Mouse (Mus musculus): ENCODE measurements at regions not wholly inside any gene's neighbourhood (a gene's known extent, or its start where the extent isn't known, plus 50 kb on each side); places are given as distances from the start of the nearest gene placed in this dataset.

- no peak overlapping the region for H3K4me3 ChIP-seq (ENCODE audit: insufficient read depth, low read depth, low read length)
- peaks cover 2% of the 10 kb centered on the region; the same call in 1 of the 2 replicates for H3K4me1 ChIP-seq (ENCODE audit: control insufficient read depth, insufficient read depth, low read length)
- no peak for TF ChIP-seq POLR2A (IDR thresholded peaks at IDR 0.05; ENCODE audit: extremely low read depth, insufficient read depth, low read length)
- 92% methylated on average over 7 of the region's 7 CpGs for WGBS
- no peaks in the 10 kb centered on the region for H3K27me3 ChIP-seq (ENCODE audit: control insufficient read depth, insufficient read depth, low read length)
- no peaks in the 10 kb centered on the region for H3K79me2 ChIP-seq (ENCODE audit: control insufficient read depth, insufficient read depth, low read length)
- H3K36me3 ChIP-seq (ENCODE audit: control insufficient read depth, insufficient read depth, low read length), result no peaks in the 10 kb centered on the region
- no peak for DNase-seq (ENCODE audit: extremely low read depth, low read depth, low spot score)
- H3K27ac ChIP-seq (replicated peaks; ENCODE audit: insufficient read depth, low read depth, low read length), result no peak overlapping the region
- no peak overlapping the region for H3K9ac ChIP-seq (ENCODE audit: low read depth, low read length)
These were observed 183.6 kb upstream of the Tbc1d5 start for GRCm38 (mm10) chr17:51362801-51363200.

DNA sequence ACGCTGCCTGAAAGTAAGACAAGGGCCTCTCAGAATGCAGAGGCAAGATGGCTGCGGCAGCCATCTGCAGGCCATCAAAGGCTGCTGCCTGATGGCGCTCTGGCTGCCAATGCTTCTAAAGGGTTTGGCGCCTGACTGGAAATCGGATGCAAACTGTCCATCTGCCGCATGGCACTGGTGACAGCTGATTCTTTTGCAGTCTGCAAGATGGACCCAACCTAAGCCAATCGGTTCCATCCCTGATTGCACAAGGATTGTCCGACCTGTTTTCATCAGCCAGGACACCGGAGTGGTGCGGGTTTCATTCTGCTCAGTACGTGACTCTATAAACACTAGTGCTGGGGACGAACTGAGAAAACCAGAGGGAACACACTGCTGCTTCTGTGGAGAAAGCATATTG, 183.1 kb upstream of the Tbc1d5 start:
- WGBS, result 96% methylated on average over 12 of the region's 12 CpGs
- H3K36me3 ChIP-seq (ENCODE audit: control insufficient read depth, insufficient read depth, low read length), result no peaks in the 10 kb centered on the region

DNA sequence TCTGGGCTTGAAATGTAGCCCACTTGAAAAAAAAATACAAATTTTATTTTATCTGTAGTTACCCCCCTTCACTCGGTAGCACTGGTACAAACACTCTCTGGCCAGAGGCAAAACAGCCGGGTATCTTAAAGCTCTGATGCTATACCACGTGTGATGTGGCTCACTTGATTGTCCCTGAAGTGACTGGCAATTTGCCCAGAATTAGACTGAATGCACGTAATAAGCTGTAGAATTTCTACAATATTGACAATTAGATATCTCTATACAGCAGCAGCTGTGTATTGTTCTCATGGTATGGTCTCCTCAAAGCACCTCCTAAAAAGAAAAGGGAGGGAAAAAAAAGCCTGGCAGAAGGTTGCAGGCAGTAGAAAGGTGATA, 179.2 kb upstream of the Tbc1d5 start:
- Histone ChIP-seq H3K4me1 (ENCODE audit: control insufficient read depth, insufficient read depth, low read length) (no peaks in the 10 kb centered on the region), H3K27ac (replicated peaks; ENCODE audit: insufficient read depth, low read depth, low read length) (no peak overlapping the region), H3K27me3 (ENCODE audit: control insufficient read depth, insufficient read depth, low read length) (no peaks in the 10 kb centered on the region), H3K9ac (ENCODE audit: low read depth, low read length) (no peak overlapping the region), H3K79me2 (ENCODE audit: control insufficient read depth, insufficient read depth, low read length) (no peaks in the 10 kb centered on the region), H3K4me3 (ENCODE audit: insufficient read depth, low read depth, low read length) (no peak overlapping the region), H3K36me3 (ENCODE audit: control insufficient read depth, insufficient read depth, low read length) (no peaks in the 10 kb centered on the region)
- no peak for DNase-seq (ENCODE audit: extremely low read depth, low read depth, low spot score)
- WGBS, result 55% methylated on average over 4 of the region's 4 CpGs
- TF ChIP-seq CTCF (IDR thresholded peaks at IDR 0.05; ENCODE audit: low read depth, low read length), result no peak
- TF ChIP-seq POLR2A (IDR thresholded peaks at IDR 0.05; ENCODE audit: extremely low read depth, insufficient read depth, low read length), result no peak

More for the DNA sequence above, 183.1 kb upstream of the Tbc1d5 start:
- Histone ChIP-seq H3K4me3 (ENCODE audit: insufficient read depth, low read depth, low read length) (no peak overlapping the region), H3K9ac (ENCODE audit: low read depth, low read length) (no peak overlapping the region), H3K27ac (replicated peaks; ENCODE audit: insufficient read depth, low read depth, low read length) (no peak overlapping the region), H3K27me3 (ENCODE audit: control insufficient read depth, insufficient read depth, low read length) (no peaks in the 10 kb centered on the region), H3K79me2 (ENCODE audit: control insufficient read depth, insufficient read depth, low read length) (no peaks in the 10 kb centered on the region), H3K4me1 (ENCODE audit: control insufficient read depth, insufficient read depth, low read length) (peaks cover 2% of the 10 kb centered on the region; the same call in 1 of the 2 replicates)
- no peak for DNase-seq (ENCODE audit: extremely low read depth, low read depth, low spot score)
- no peak for TF ChIP-seq CTCF (IDR thresholded peaks at IDR 0.05; ENCODE audit: low read depth, low read length)
- no peak for TF ChIP-seq POLR2A (IDR thresholded peaks at IDR 0.05; ENCODE audit: extremely low read depth, insufficient read depth, low read length)

GRCm38 (mm10) chr17:51357690-51358361, 178.7 kb upstream of the Tbc1d5 start:
- WGBS, result 78% methylated on average over 5 of the region's 5 CpGs
- Histone ChIP-seq H3K36me3 (ENCODE audit: control insufficient read depth, insufficient read depth, low read length) (no peaks in the 10 kb centered on the region), H3K4me1 (ENCODE audit: control insufficient read depth, insufficient read depth, low read length) (no peaks in the 10 kb centered on the region), H3K79me2 (ENCODE audit: control insufficient read depth, insufficient read depth, low read length) (no peaks in the 10 kb centered on the region), H3K27ac (replicated peaks; ENCODE audit: insufficient read depth, low read depth, low read length) (no peak overlapping the region), H3K4me3 (ENCODE audit: insufficient read depth, low read depth, low read length) (no peak overlapping the region), H3K9ac (ENCODE audit: low read depth, low read length) (no peak overlapping the region), H3K27me3 (ENCODE audit: control insufficient read depth, insufficient read depth, low read length) (no peaks in the 10 kb centered on the region)
- DNase-seq (ENCODE audit: extremely low read depth, low read depth, low spot score), result no peak
- TF ChIP-seq POLR2A (IDR thresholded peaks at IDR 0.05; ENCODE audit: extremely low read depth, insufficient read depth, low read length), result no peak
- TF ChIP-seq CTCF (IDR thresholded peaks at IDR 0.05; ENCODE audit: low read depth, low read length), result no peak

- H3K9ac ChIP-seq (ENCODE audit: low read depth, low read length), result no peak overlapping the region
- no peak overlapping the region for H3K27ac ChIP-seq (replicated peaks; ENCODE audit: insufficient read depth, low read depth, low read length)
- no peak overlapping the region for H3K4me3 ChIP-seq (ENCODE audit: insufficient read depth, low read depth, low read length)
- no peaks in the 10 kb centered on the region for H3K36me3 ChIP-seq (ENCODE audit: control insufficient read depth, insufficient read depth, low read length)
- H3K79me2 ChIP-seq (ENCODE audit: control insufficient read depth, insufficient read depth, low read length), result no peaks in the 10 kb centered on the region
- no peaks in the 10 kb centered on the region for H3K4me1 ChIP-seq (ENCODE audit: control insufficient read depth, insufficient read depth, low read length)
- WGBS, result 82% methylated on average over 8 of the region's 8 CpGs
- TF ChIP-seq POLR2A (IDR thresholded peaks at IDR 0.05; ENCODE audit: extremely low read depth, insufficient read depth, low read length), result no peak
- TF ChIP-seq CTCF (IDR thresholded peaks at IDR 0.05; ENCODE audit: low read depth, low read length), result no peak
- no peaks in the 10 kb centered on the region for H3K27me3 ChIP-seq (ENCODE audit: control insufficient read depth, insufficient read depth, low read length)
- no peak for DNase-seq (ENCODE audit: extremely low read depth, low read depth, low spot score)
These were observed 177.3 kb upstream of the Tbc1d5 start for GRCm38 (mm10) chr17:51356447-51356846.

GRCm38 (mm10) chr17:51321868-51322267, 142.7 kb upstream of the Tbc1d5 start:
- Histone ChIP-seq H3K36me3 (ENCODE audit: control insufficient read depth, insufficient read depth, low read length) (no peaks in the 10 kb centered on the region), H3K79me2 (ENCODE audit: control insufficient read depth, insufficient read depth, low read length) (no peaks in the 10 kb centered on the region), H3K4me1 (ENCODE audit: control insufficient read depth, insufficient read depth, low read length) (no peaks in the 10 kb centered on the region), H3K27me3 (ENCODE audit: control insufficient read depth, insufficient read depth, low read length) (no peaks in the 10 kb centered on the region), H3K27ac (replicated peaks; ENCODE audit: insufficient read depth, low read depth, low read length) (no peak overlapping the region), H3K9ac (ENCODE audit: low read depth, low read length) (no peak overlapping the region), H3K4me3 (ENCODE audit: insufficient read depth, low read depth, low read length) (no peak overlapping the region)
- DNase-seq (ENCODE audit: extremely low read depth, low read depth, low spot score), result no peak
- WGBS, result 85% methylated on average over 7 of the region's 7 CpGs
- TF ChIP-seq CTCF (IDR thresholded peaks at IDR 0.05; ENCODE audit: low read depth, low read length), result no peak
- TF ChIP-seq POLR2A (IDR thresholded peaks at IDR 0.05; ENCODE audit: extremely low read depth, insufficient read depth, low read length), result no peak
